Mouse (Mus musculus) kidney, adult 2 months (tissue): ENCODE data around the gene Gtf2h5.

Source experiments
- CTCF ChIP-seq: fragments of 200-500 bp; conservative IDR thresholded peaks from 2 replicates; pipeline ENCODE4 v1.5.1; 2011; ENCODE audit warnings: low read depth, mild to moderate bottlenecking, control low read depth, low read length, moderate library complexity, mixed read lengths; ENCODE audit not compliant: insufficient read depth, insufficient read length
- POLR2A ChIP-seq: fragments of 200-500 bp; IDR thresholded peaks from one replicate; pipeline ENCODE4 v1.6.1; 2011; ENCODE audit warnings: low read depth, low read length, control low read depth

DNA sequence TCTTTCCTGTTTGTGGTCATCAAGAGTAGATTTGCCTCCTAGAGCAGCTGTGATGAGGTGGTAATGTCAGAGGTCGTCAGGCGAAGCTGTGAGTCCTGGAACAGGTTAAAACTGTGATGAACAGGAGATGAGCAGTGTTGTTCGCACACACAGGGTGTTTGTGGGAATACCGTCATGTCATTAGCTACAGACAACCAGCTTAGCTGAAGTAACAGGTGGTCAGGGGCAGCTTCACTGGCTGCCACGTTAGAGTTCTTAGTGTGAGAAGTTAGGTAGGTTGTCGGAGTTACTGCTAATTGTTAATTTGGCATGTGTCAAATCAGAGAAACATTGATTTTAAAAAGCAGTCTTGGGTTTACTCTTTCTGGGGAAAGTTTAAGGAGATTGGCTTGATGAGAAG is 34.1 kb downstream of the Gtf2h5 start:
- TF ChIP-seq POLR2A (no peak), CTCF (no peak)
